Mouse (Mus musculus) thymus, adult 2 months (tissue): ENCODE measurements around the gene Ndufb3. TPM values are rescaled to one million over a fixed set of nuclear protein-coding genes. Genes with fewer than 3 reads are reported as not detected.
"Not testable (repeated sequence)": the region's sequence is repeated elsewhere in the genome, so short reads cannot be mapped to it uniquely, and the experiment has no call there.

ENCODE experiments used
- DNase-seq: peaks from one replicate; pipeline ENCODE4 v3.0.0; 2021
- H3K27ac ChIP-seq: fragments of 200-500 bp; 2 replicates; pipeline ENCODE4 v1.5.1; 2012; ENCODE audit warnings: low read length, control low read depth; ENCODE audit not compliant: control insufficient read depth, insufficient read depth
- H3K27me3 ChIP-seq: fragments of 200-500 bp; 2 replicates; pipeline ENCODE4 v1.6.1; 2012; ENCODE audit warnings: mild to moderate bottlenecking, low read length, moderate library complexity, mixed read lengths; ENCODE audit not compliant: control insufficient read depth, insufficient read depth
- H3K36me3 ChIP-seq: fragments of 200-500 bp; 2 replicates; pipeline ENCODE4 v1.6.1; 2012; ENCODE audit warnings: mild to moderate bottlenecking, low read length, moderate library complexity; ENCODE audit not compliant: control insufficient read depth, insufficient read depth
- H3K4me1 ChIP-seq: fragments of 200-500 bp; replicated peaks from 2 replicates; pipeline ENCODE4 v1.6.1; 2012; ENCODE audit warnings: low read length; ENCODE audit not compliant: control insufficient read depth, insufficient read depth
- H3K4me3 ChIP-seq: fragments of 200-500 bp; 2 replicates; pipeline ENCODE4 v1.5.1; 2012; ENCODE audit warnings: mild to moderate bottlenecking, low read length, control low read depth, moderate library complexity; ENCODE audit not compliant: control insufficient read depth, insufficient read depth
- CTCF ChIP-seq: fragments of 200-500 bp; IDR thresholded peaks from 2 replicates; pipeline ENCODE4 v1.5.1; 2012; ENCODE audit warnings: mild to moderate bottlenecking, control low read depth, low read length, moderate library complexity, borderline replicate concordance; ENCODE audit not compliant: control insufficient read depth, poor library complexity, insufficient read depth; ENCODE audit errors: extremely low read depth
- POLR2A ChIP-seq: fragments of 200-500 bp; IDR thresholded peaks from 2 replicates; pipeline ENCODE4 v1.6.1; 2012; ENCODE audit warnings: mild to moderate bottlenecking, low read length, control low read depth, moderate library complexity; ENCODE audit not compliant: control insufficient read depth, poor library complexity, insufficient read depth; ENCODE audit errors: extremely low read depth
- WGBS: fragments of 180-500 bp; shearing (Covaris S2); methylation state at CpG from one replicate; pipeline ENCODE4 v1.1.7; 2018; 5-methylcytosine and 5-hydroxymethylcytosine counted together
- polyA plus RNA-seq: library from polyadenylated mRNA; depleted of rRNA; stranded (reverse); fragments of >200 nt; gene quantifications from 2 replicates; pipeline ENCODE4 v1.2.3, GENCODE M21; 2012; rRNA removed

Ndufb3 gene
- polyA plus RNA-seq, 1 experiment = 45.2 TPM

- no peak for DNase-seq
- 95% methylated on average over 3 of the region's 3 CpGs for WGBS
These were observed 30.0 kb downstream of the Ndufb3 start for GRCm38 (mm10) chr1:58616176-58616575.

GRCm38 (mm10) chr1:58617076-58617475, 30.9 kb downstream of the Ndufb3 start:
- no peak for TF ChIP-seq POLR2A
- TF ChIP-seq CTCF = no peak
- H3K4me3 ChIP-seq = no peak overlapping the region
- no peaks in the 10 kb centered on the region for H3K36me3 ChIP-seq
- DNase-seq = no peak
- 90% methylated on average over 5 of the region's 5 CpGs for WGBS
- H3K4me1 ChIP-seq = no peaks in the 10 kb centered on the region
- H3K27ac ChIP-seq = no peak overlapping the region
- H3K27me3 ChIP-seq = no peaks in the 10 kb centered on the region

More at GRCm38 (mm10) chr1:58616176-58616575, 30.0 kb downstream of the Ndufb3 start:
- Histone ChIP-seq H3K4me1 (no peaks in the 10 kb centered on the region), H3K36me3 (no peaks in the 10 kb centered on the region), H3K27ac (no peak overlapping the region), H3K4me3 (no peak overlapping the region), H3K27me3 (no peaks in the 10 kb centered on the region)
- TF ChIP-seq CTCF (no peak), POLR2A (no peak)

- Histone ChIP-seq H3K4me1 (no peaks in the 10 kb centered on the region), H3K27me3 (no peaks in the 10 kb centered on the region), H3K36me3 (no peaks in the 10 kb centered on the region), H3K27ac (no peak overlapping the region), H3K4me3 (no peak overlapping the region)
- no peak for DNase-seq
- TF ChIP-seq CTCF (no peak), POLR2A (no peak)
- WGBS = 15% methylated on average over 6 of the region's 6 CpGs
These were observed 31.9 kb downstream of the Ndufb3 start for GRCm38 (mm10) chr1:58617978-58618668.

- no peak for DNase-seq
- 88% methylated on average over 2 of the region's 2 CpGs for WGBS
- TF ChIP-seq POLR2A (no peak), CTCF (no peak)
These were observed 32.6 kb downstream of the Ndufb3 start for GRCm38 (mm10) chr1:58618766-58619165.

GRCm38 (mm10) chr1:58621251-58621650, 35.1 kb downstream of the Ndufb3 start:
- Histone ChIP-seq H3K27ac (no peak overlapping the region), H3K36me3 (no peaks in the 10 kb centered on the region), H3K27me3 (no peaks in the 10 kb centered on the region), H3K4me1 (no peaks in the 10 kb centered on the region), H3K4me3 (no peak overlapping the region)
- WGBS = 96% methylated on average over 3 of the region's 3 CpGs
- TF ChIP-seq CTCF = no peak
- no peak for TF ChIP-seq POLR2A
- no peak for DNase-seq

More at GRCm38 (mm10) chr1:58618766-58619165, 32.6 kb downstream of the Ndufb3 start:
- H3K36me3 ChIP-seq = no peaks in the 10 kb centered on the region
- H3K27me3 ChIP-seq = no peaks in the 10 kb centered on the region
- H3K4me1 ChIP-seq = no peaks in the 10 kb centered on the region
- no peak overlapping the region for H3K27ac ChIP-seq
- no peak overlapping the region for H3K4me3 ChIP-seq

- Histone ChIP-seq H3K4me1 (no peaks in the 10 kb centered on the region), H3K36me3 (no peaks in the 10 kb centered on the region), H3K4me3 (no peak overlapping the region), H3K27me3 (no peaks in the 10 kb centered on the region), H3K27ac (no peak overlapping the region)
- TF ChIP-seq POLR2A (no peak), CTCF (no peak)
- no peak for DNase-seq
- WGBS = 91% methylated on average over 7 of the region's 7 CpGs
These were observed 36.0 kb downstream of the Ndufb3 start for GRCm38 (mm10) chr1:58621996-58622748.

GRCm38 (mm10) chr1:58628847-58629246, 42.7 kb downstream of the Ndufb3 start:
- not testable (repeated sequence) for H3K36me3 ChIP-seq, DNase-seq, H3K27me3 ChIP-seq, H3K4me1 ChIP-seq, H3K27ac ChIP-seq, H3K4me3 ChIP-seq
- WGBS = 88% methylated on average over 2 of the region's 2 CpGs

Other genes starting within 250 kb of the Ndufb3 start
- 42.1 and 44.7 TPM in 2 replicates for gene Bzw1, start 193.5 kb upstream of the Ndufb3 start, polyA plus RNA-seq
- gene Clk1, start 162.3 kb upstream of the Ndufb3 start, polyA plus RNA-seq = 85.3 and 112 TPM in 2 replicates
- gene Nif3l1, start 141.2 kb upstream of the Ndufb3 start, polyA plus RNA-seq = 18.6 and 19.0 TPM in 2 replicates
- 19.6 and 30.4 TPM in 2 replicates for gene Ppil3, start 140.9 kb upstream of the Ndufb3 start, polyA plus RNA-seq
- 22.9 and 28.1 TPM in 2 replicates for gene Orc2, start 81.3 kb upstream of the Ndufb3 start, polyA plus RNA-seq
- 2.4 and 2.7 TPM in 2 replicates for gene Fam126b, start 61 bp upstream of the Ndufb3 start, polyA plus RNA-seq
- gene Als2cr12, start 109.6 kb downstream of the Ndufb3 start, polyA plus RNA-seq = 0.16 and 0.37 TPM in 2 replicates
- gene Cflar, start 125.1 kb downstream of the Ndufb3 start, polyA plus RNA-seq = 78.4 and 83.9 TPM in 2 replicates
- 12.0 and 12.3 TPM in 2 replicates for gene Casp8, start 209.0 kb downstream of the Ndufb3 start, polyA plus RNA-seq